Mouse (Mus musculus) heart, embryonic 14.5 days (tissue): ENCODE measurements around the gene Krtap29-1. TPM values are rescaled to one million over a fixed set of nuclear protein-coding genes. Genes with fewer than 3 reads are reported as not detected.

Source experiments
- ATAC-seq: fragments of 200-750 bp; cut with Nextera tagmentation; 2 replicates; pipeline ENCODE4 v1.8.0; 2017; ENCODE audit warnings: low read depth, moderate TSS enrichment; ENCODE audit not compliant: insufficient number of reproducible peaks, insufficient read depth, low FRiP score
- H3K27ac ChIP-seq, 2 experiments: fragments of 200-500 bp in 1 of 2; fragments of 300-500 bp in 1 of 2; sonication (generic) in 1 of 2; replicated peaks in 1 of 2; 2 replicates each; pipeline ENCODE4 v1.5.1; 2012 to 2014; ENCODE audit warnings: low read depth in 2 of 2, low read length in 2 of 2, control low read depth in 1 of 2, mild to moderate bottlenecking in 1 of 2, mixed read lengths in 1 of 2; ENCODE audit not compliant: control insufficient read depth in 1 of 2, insufficient read depth in 1 of 2
- H3K27me3 ChIP-seq: fragments of 300-500 bp; sonication (generic); 2 replicates; pipeline ENCODE4 v1.6.1; 2014; ENCODE audit warnings: mild to moderate bottlenecking, low read length, control low read depth; ENCODE audit not compliant: control insufficient read depth, insufficient read depth
- H3K36me3 ChIP-seq: fragments of 300-500 bp; sonication (generic); 2 replicates; pipeline ENCODE4 v1.6.1; 2014; ENCODE audit warnings: mild to moderate bottlenecking, control low read depth, low read length, mixed read lengths; ENCODE audit not compliant: control insufficient read depth, insufficient read depth
- H3K4me1 ChIP-seq, 2 experiments: fragments of 200-500 bp in 1 of 2; fragments of 300-500 bp in 1 of 2; sonication (generic) in 1 of 2; 2 replicates each; pipeline ENCODE4 v1.6.1; 2012 to 2014; ENCODE audit warnings: low read length in 2 of 2, control low read depth in 1 of 2, mixed read lengths in 1 of 2; ENCODE audit not compliant: control insufficient read depth in 2 of 2, insufficient read depth in 2 of 2
- H3K4me2 ChIP-seq: fragments of 300-500 bp; sonication (generic); 2 replicates; pipeline ENCODE4 v1.6.1; 2014; ENCODE audit warnings: mild to moderate bottlenecking, low read length
- H3K4me3 ChIP-seq, 2 experiments: fragments of 200-500 bp in 1 of 2; fragments of 300-500 bp in 1 of 2; sonication (generic) in 1 of 2; 2 replicates each; pipeline ENCODE4 v1.5.1; 2012 to 2014; ENCODE audit warnings: low read length in 2 of 2, mild to moderate bottlenecking in 2 of 2, control low read depth in 1 of 2, low read depth in 1 of 2, moderate library complexity in 1 of 2; ENCODE audit not compliant: control insufficient read depth in 1 of 2, insufficient read depth in 1 of 2
- H3K9ac ChIP-seq: fragments of 300-500 bp; sonication (generic); 2 replicates; pipeline ENCODE4 v1.6.1; 2014; ENCODE audit warnings: mild to moderate bottlenecking, low read length
- H3K9me3 ChIP-seq: fragments of 300-500 bp; sonication (generic); 2 replicates; pipeline ENCODE4 v1.6.1; 2016; ENCODE audit warnings: low read length, control low read depth; ENCODE audit not compliant: control insufficient read depth
- WGBS: fragments of 180-500 bp; shearing (Covaris S2); extraction: QIAGEN DNeasy Blood & Tissue Kit; methylation state at CpG from one replicate; pipeline ENCODE4 v1.1.7; 2014; 5-methylcytosine and 5-hydroxymethylcytosine counted together
- polyA plus RNA-seq: library from polyadenylated mRNA; unstranded; fragments of >200 nt; fragmentation: Nextera tagmentation; extraction: Ambion mirVana; gene quantifications from 2 replicates; pipeline ENCODE4 v1.2.1, GENCODE M21; 2014

Gene Krtap29-1
- polyA plus RNA-seq, 1 experiment from 2014 or later, result not detected

GRCm38 (mm10) chr11:99988530-99988929 lies 9.7 kb upstream of the Krtap29-1 start:
- Histone ChIP-seq H3K4me1 (no peaks in the 10 kb centered on the region; a peak in 1 of 4 replicates), H3K36me3 (no peaks in the 10 kb centered on the region), H3K4me3 (no peak overlapping the region), H3K4me2 (no peak overlapping the region), H3K9ac (no peak overlapping the region), H3K27ac (no peak overlapping the region), H3K9me3 (no peaks in the 10 kb centered on the region), H3K27me3 (peaks cover 19% of the 10 kb centered on the region)
- no peak for ATAC-seq
- 86% methylated on average over 3 of the region's 3 CpGs for WGBS

- Histone ChIP-seq H3K27ac (no peak within 1 kb of the TSS), H3K4me3 (no peak within 1 kb of the TSS), H3K36me3 (no peaks in the 10 kb centered on the region), H3K4me1 (no peaks in the 10 kb centered on the region), H3K9ac (no peak within 1 kb of the TSS), H3K9me3 (no peaks in the 10 kb centered on the region), H3K27me3 (peaks cover 7% of the 10 kb centered on the region; the same call in 1 of the 2 replicates), H3K4me2 (no peak within 1 kb of the TSS)
- WGBS, result 76% methylated on average over 8 of the region's 8 CpGs
- no peak for ATAC-seq
These were observed 7.4 kb upstream of the Krtap29-1 start, which contains the start of gene Krtap16-1 for GRCm38 (mm10) chr11:99986180-99986647. Krtap16-1 (minus strand) TSS chr11:99986597.

- H3K9me3 ChIP-seq, result no peaks in the 10 kb centered on the region
- ATAC-seq, result no peak
- H3K9ac ChIP-seq, result no peak overlapping the region
- no peak overlapping the region for H3K4me2 ChIP-seq
- 77% methylated on average over 20 of the region's 20 CpGs for WGBS
- H3K36me3 ChIP-seq, result no peaks in the 10 kb centered on the region
- no peak overlapping the region for H3K4me3 ChIP-seq
- H3K27me3 ChIP-seq, result peaks cover 7% of the 10 kb centered on the region; the same call in 1 of the 2 replicates
- H3K27ac ChIP-seq, result no peak overlapping the region
- H3K4me1 ChIP-seq, result no peaks in the 10 kb centered on the region
These were observed 6.6 kb upstream of the Krtap29-1 start for GRCm38 (mm10) chr11:99985291-99986092.

- Histone ChIP-seq H3K27me3 (peaks cover 7% of the 10 kb centered on the region; the same call in 1 of the 2 replicates), H3K4me1 (no peaks in the 10 kb centered on the region), H3K9me3 (no peaks in the 10 kb centered on the region), H3K36me3 (no peaks in the 10 kb centered on the region), H3K4me3 (no peak overlapping the region), H3K27ac (no peak overlapping the region), H3K9ac (no peak overlapping the region), H3K4me2 (no peak overlapping the region)
- no peak for ATAC-seq
- WGBS, result 85% methylated on average over 1 of the region's 1 CpGs
These were observed 4.6 kb upstream of the Krtap29-1 start for GRCm38 (mm10) chr11:99983442-99983841.

GRCm38 (mm10) chr11:99982731-99983130 lies 3.9 kb upstream of the Krtap29-1 start:
- WGBS, result 85% methylated on average over 9 of the region's 9 CpGs
- Histone ChIP-seq H3K27ac (no peak overlapping the region), H3K4me1 (no peaks in the 10 kb centered on the region), H3K27me3 (peaks cover 7% of the 10 kb centered on the region; the same call in 1 of the 2 replicates), H3K4me3 (no peak overlapping the region), H3K9ac (no peak overlapping the region), H3K4me2 (no peak overlapping the region), H3K9me3 (no peaks in the 10 kb centered on the region), H3K36me3 (no peaks in the 10 kb centered on the region)
- no peak for ATAC-seq

- 58% methylated on average over 2 of the region's 2 CpGs for WGBS
- Histone ChIP-seq H3K4me1 (no peaks in the 10 kb centered on the region), H3K9ac (no peak overlapping the region), H3K36me3 (no peaks in the 10 kb centered on the region), H3K4me3 (no peak overlapping the region), H3K9me3 (no peaks in the 10 kb centered on the region), H3K27me3 (no peaks in the 10 kb centered on the region), H3K4me2 (no peak overlapping the region), H3K27ac (no peak overlapping the region)
- no peak for ATAC-seq
These were observed 12.9 kb downstream of the Krtap29-1 start for GRCm38 (mm10) chr11:99965961-99966360.

GRCm38 (mm10) chr11:99964213-99964612 lies 14.6 kb downstream of the Krtap29-1 start:
- Histone ChIP-seq H3K4me2 (no peak overlapping the region), H3K27me3 (no peaks in the 10 kb centered on the region), H3K9ac (no peak overlapping the region), H3K4me3 (no peak overlapping the region), H3K36me3 (no peaks in the 10 kb centered on the region), H3K27ac (no peak overlapping the region), H3K9me3 (no peaks in the 10 kb centered on the region), H3K4me1 (no peaks in the 10 kb centered on the region)
- WGBS, result 53% methylated on average over 6 of the region's 6 CpGs
- no peak for ATAC-seq
